Mouse (Mus musculus) left cerebral cortex, postnatal 14 days (tissue): ENCODE data around the gene Cds1. TPM values are rescaled to one million over a fixed set of nuclear protein-coding genes. Genes with fewer than 3 reads are reported as not detected.
"Not testable (repeated sequence)": the region's sequence is repeated elsewhere in the genome, so short reads cannot be mapped to it uniquely, and the experiment has no call there.

Source experiments
- DNase-seq, 2 experiments: peaks; one replicate each; pipeline ENCODE4 v3.0.0; 2021 to 2022; ENCODE audit warnings: low spot score in 2 of 2, mixed read lengths in 1 of 2
- intact Hi-C: fragments of 180-260 bp; cut with DNase I; formaldehyde crosslinking; loops from one replicate; pipeline ENCODE4 v1.15.1; 2025
- total RNA-seq, 2 experiments: library from RNA; stranded (reverse); gene quantifications; 2 replicates each; pipeline ENCODE4 v1.2.3; 2021

Gene Cds1
- total RNA-seq, 2 experiments from 2014 or later, result 66.2 to 72.1 TPM

GRCm38 (mm10) chr5:101821491-101822310 lies 56.8 kb downstream of the Cds1 start:
- intact Hi-C loops, result no loop called here
- DNase-seq, result no peak

GRCm38 (mm10) chr5:101822311-101822670 lies 57.4 kb downstream of the Cds1 start:
- intact Hi-C loops, result no loop called here
- no peak for DNase-seq

GRCm38 (mm10) chr5:101825111-101825911 lies 60.4 kb downstream of the Cds1 start:
- DNase-seq, result peak; percentile 26 to 35
- intact Hi-C loops, result no loop called here

GRCm38 (mm10) chr5:101826531-101826970 lies 61.6 kb downstream of the Cds1 start:
- peak; percentile 28 to 47 for DNase-seq
- intact Hi-C loops, result no loop called here

- DNase-seq, result no peak
- intact Hi-C loops, result no loop called here
Observed at GRCm38 (mm10) chr5:101827477-101827876, 62.5 kb downstream of the Cds1 start.

GRCm38 (mm10) chr5:101828932-101829331 lies 64.0 kb downstream of the Cds1 start:
- peak in 1 of 2 experiments; percentile 25 for DNase-seq
- intact Hi-C loops, result no loop called here

GRCm38 (mm10) chr5:101830180-101830579 lies 65.2 kb downstream of the Cds1 start:
- DNase-seq, result no peak
- intact Hi-C loops, result no loop called here

- intact Hi-C loops, result no loop called here
- no peak for DNase-seq
Observed at GRCm38 (mm10) chr5:101832042-101832441, 67.1 kb downstream of the Cds1 start.

GRCm38 (mm10) chr5:101832991-101833390 lies 68.1 kb downstream of the Cds1 start:
- no peak for DNase-seq
- intact Hi-C loops, result no loop called here

- intact Hi-C loops, result no loop called here
- DNase-seq, result no peak
Observed at GRCm38 (mm10) chr5:101833875-101834274, 68.9 kb downstream of the Cds1 start.

GRCm38 (mm10) chr5:101836221-101836620 lies 71.3 kb downstream of the Cds1 start:
- intact Hi-C loops, result no loop called here
- DNase-seq, result no peak

- DNase-seq, intact Hi-C loops: not testable (repeated sequence)
Observed at GRCm38 (mm10) chr5:101837605-101838004, 72.7 kb downstream of the Cds1 start.

GRCm38 (mm10) chr5:101840476-101840875 lies 75.5 kb downstream of the Cds1 start:
- no peak for DNase-seq
- intact Hi-C loops, result no loop called here

GRCm38 (mm10) chr5:101845011-101845410 lies 80.1 kb downstream of the Cds1 start:
- intact Hi-C loops, result no loop called here
- no peak for DNase-seq

- intact Hi-C loops, result no loop called here
- no peak for DNase-seq
Observed at GRCm38 (mm10) chr5:101845930-101846329, 81.0 kb downstream of the Cds1 start.

GRCm38 (mm10) chr5:101847323-101847722 lies 82.4 kb downstream of the Cds1 start:
- DNase-seq, result no peak
- intact Hi-C loops, result no loop called here

- no peak for DNase-seq
- intact Hi-C loops, result no loop called here
Observed at GRCm38 (mm10) chr5:101847762-101848161, 82.8 kb downstream of the Cds1 start.

GRCm38 (mm10) chr5:101851133-101851532 lies 86.2 kb downstream of the Cds1 start:
- intact Hi-C loops, result no loop called here
- no peak for DNase-seq

GRCm38 (mm10) chr5:101852116-101852680 lies 87.3 kb downstream of the Cds1 start:
- no peak for DNase-seq
- intact Hi-C loops, result no loop called here

- intact Hi-C loops, result no loop called here
- no peak for DNase-seq
Observed at GRCm38 (mm10) chr5:101854100-101854499, 89.2 kb downstream of the Cds1 start.
